ENCODE assay signal across 9 mouse cellular contexts in the genomic region with DNA sequence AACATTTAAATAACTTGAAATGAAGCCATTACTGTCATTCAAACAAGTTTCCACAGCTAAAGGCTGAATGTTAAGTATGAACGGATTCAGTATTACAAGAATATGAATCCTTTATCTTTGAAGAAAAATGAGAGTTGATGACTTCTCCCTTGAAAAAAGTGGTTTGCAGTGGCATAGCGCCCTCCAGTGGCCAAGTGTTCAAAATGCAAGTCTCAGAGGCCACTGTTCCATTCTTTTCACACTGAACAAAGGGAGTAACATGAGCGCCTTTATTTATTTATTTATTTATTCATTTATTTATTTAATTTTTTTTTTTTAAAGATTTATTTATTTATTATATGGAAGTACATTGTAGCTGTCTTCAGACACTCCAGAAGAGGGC.
DNase-seq lines count a peak whose midpoint lies in the region; ATAC-seq and TF ChIP-seq lines count a peak whose summit lies in the region.
"Had no signal": no experiment of that assay in that cellular context is flagged by ENCODE, and none has a peak within 500 bp of the region (broad histone marks: within the 10 kb centered on the region; RNA-seq: fewer than 3 reads in every experiment).

No protein-coding gene starts in this region.

- no peak for TF ChIP-seq POLR2A in lung, adult 2 months (IDR thresholded peaks at IDR 0.05; ENCODE audit: borderline replicate concordance, extremely low read depth, low read depth, low read length)

- no peak overlapping the region for H3K4me3 ChIP-seq in lung, adult 2 months (replicated peaks; ENCODE audit: extremely low read depth, low read depth, low read length)
- H3K4me3 ChIP-seq: liver, embryonic 15.5 days had no signal

- ATAC-seq in frontal cortex, adult (ENCODE audit: low TSS enrichment): no peak

- DNase-seq in frontal cortex, postnatal 10 days (ENCODE audit: low spot score in 2 of 2): peak; percentile 76 to 85
- DNase-seq in CD4-positive helper T cell, adult 2 months (ENCODE audit: low read depth, low spot score): peak; percentile 69
- peak; percentile 88 for DNase-seq in brain, adult 2 months (ENCODE audit: low read depth, low spot score)
- DNase-seq in fibroblast of lung, adult 2 months (ENCODE audit: low read depth): peak; percentile 46
- peak; percentile 76 for DNase-seq in kidney, postnatal 14 days
- peak; percentile 76 for DNase-seq in lung, adult 2 months
- peak; percentile 45 to 56 for DNase-seq in spleen, postnatal 36 days (ENCODE audit: low spot score in 2 of 2)

- 10% methylated on average over 3 of the region's 3 CpGs for WGBS in lung, adult 2 months

- peak; percentile 74 for TF ChIP-seq CTCF in lung, adult 2 months (IDR thresholded peaks at IDR 0.05; ENCODE audit: insufficient read depth, low read length)

- peaks cover 10% of the 10 kb centered on the region for H3K4me1 ChIP-seq in lung, adult 2 months (ENCODE audit: control insufficient read depth, insufficient read depth, low read length)
- H3K4me1 ChIP-seq: liver, embryonic 15.5 days had no signal
